Mouse (Mus musculus): Measurements from ENCODE around the gene Rai14. TPM values are rescaled to one million over a fixed set of nuclear protein-coding genes. Genes with fewer than 3 reads are reported as not detected.

Gene Rai14
- polyA plus RNA-seq, 1 experiment from 2014 or later, result 4.3 TPM

GRCm38 (mm10) chr15:10609107-10609506, 105.3 kb downstream of the Rai14 start:
- no peak overlapping the region for H3K9ac ChIP-seq
- H3K36me3 ChIP-seq, result peaks cover 14% of the 10 kb centered on the region
- no peaks in the 10 kb centered on the region for H3K9me3 ChIP-seq (replicated peaks)
- no peak for DNase-seq
- no peak overlapping the region for H3K27ac ChIP-seq
- H3K27me3 ChIP-seq, result no peaks in the 10 kb centered on the region
- no peaks in the 10 kb centered on the region for H3K4me1 ChIP-seq (replicated peaks)
- H3K4me3 ChIP-seq (replicated peaks), result no peak overlapping the region
- WGBS (ENCODE audit: insufficient replicate concordance), result 83% methylated on average over 4 of the region's 4 CpGs
- ATAC-seq (ENCODE audit: low read depth), result no peak
- H3K4me2 ChIP-seq, result no peak overlapping the region

DNA sequence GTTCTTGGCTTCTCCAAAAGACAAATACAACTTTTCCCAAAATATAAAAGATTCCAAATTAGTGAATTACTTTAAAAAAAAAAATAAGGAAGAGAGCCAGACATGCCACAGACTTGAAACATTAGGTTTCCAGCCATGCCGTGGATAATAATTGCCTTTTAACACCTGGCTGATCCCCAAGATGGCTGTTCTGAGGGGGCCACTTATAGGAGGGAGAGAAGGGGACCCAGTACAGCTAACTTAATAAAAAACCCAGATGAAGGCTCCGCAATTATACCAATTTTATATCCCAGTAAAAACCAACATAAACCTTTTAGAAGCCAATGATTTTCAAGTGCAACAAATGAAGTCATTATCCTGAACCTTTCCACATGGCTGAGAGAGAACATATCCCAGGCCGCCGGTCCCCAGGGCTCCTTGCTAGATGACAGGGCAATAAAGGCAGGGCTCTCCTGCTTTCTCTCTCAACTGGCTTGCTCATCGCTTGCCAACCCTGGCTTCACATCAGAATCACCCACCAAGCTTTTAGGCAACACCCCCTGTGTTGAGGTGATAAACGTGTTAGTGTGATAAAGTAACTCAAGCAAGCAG, 105.8 kb downstream of the Rai14 start:
- Histone ChIP-seq H3K36me3 (peaks cover 18% of the 10 kb centered on the region), H3K4me1 (replicated peaks) (no peaks in the 10 kb centered on the region)
- no peak for DNase-seq

GRCm38 (mm10) chr15:10599413-10599812, 115.0 kb downstream of the Rai14 start:
- no peaks in the 10 kb centered on the region for H3K9me3 ChIP-seq (replicated peaks)
- no peak overlapping the region for H3K9ac ChIP-seq
- no peak overlapping the region for H3K4me2 ChIP-seq
- peaks cover 5% of the 10 kb centered on the region; the same call in 1 of the 2 replicates for H3K4me1 ChIP-seq (replicated peaks)
- WGBS (ENCODE audit: insufficient replicate concordance), result 51% methylated on average over 7 of the region's 7 CpGs
- 0 out of 2 replicates have a peak, but pooled peaks cover 4% of the 10 kb centered on the region for H3K36me3 ChIP-seq
- H3K27ac ChIP-seq, result no peak overlapping the region
- no peaks in the 10 kb centered on the region for H3K27me3 ChIP-seq
- ATAC-seq (ENCODE audit: low read depth) (no peak), DNase-seq (no peak)
- H3K4me3 ChIP-seq (replicated peaks), result no peak overlapping the region

More for the DNA sequence above, 105.8 kb downstream of the Rai14 start:
- H3K4me3 ChIP-seq (replicated peaks), result no peak overlapping the region
- H3K27ac ChIP-seq, result no peak overlapping the region
- no peak overlapping the region for H3K9ac ChIP-seq
- H3K27me3 ChIP-seq, result no peaks in the 10 kb centered on the region
- no peak for ATAC-seq (ENCODE audit: low read depth)
- WGBS (ENCODE audit: insufficient replicate concordance), result 61% methylated on average over 6 of the region's 6 CpGs
- no peaks in the 10 kb centered on the region for H3K9me3 ChIP-seq (replicated peaks)
- no peak overlapping the region for H3K4me2 ChIP-seq

GRCm38 (mm10) chr15:10598259-10599225, 115.9 kb downstream of the Rai14 start:
- DNase-seq, result no peak
- no peak overlapping the region for H3K9ac ChIP-seq
- WGBS (ENCODE audit: insufficient replicate concordance), result 74% methylated on average over 16 of the region's 16 CpGs
- H3K4me3 ChIP-seq (replicated peaks), result no peak overlapping the region
- H3K9me3 ChIP-seq (replicated peaks), result no peaks in the 10 kb centered on the region
- H3K27me3 ChIP-seq, result no peaks in the 10 kb centered on the region
- no peaks in the 10 kb centered on the region for H3K36me3 ChIP-seq
- H3K4me2 ChIP-seq, result no peak overlapping the region
- H3K4me1 ChIP-seq (replicated peaks), result peaks cover 5% of the 10 kb centered on the region; the same call in 1 of the 2 replicates
- ATAC-seq (ENCODE audit: low read depth), result no peak
- no peak overlapping the region for H3K27ac ChIP-seq

DNA sequence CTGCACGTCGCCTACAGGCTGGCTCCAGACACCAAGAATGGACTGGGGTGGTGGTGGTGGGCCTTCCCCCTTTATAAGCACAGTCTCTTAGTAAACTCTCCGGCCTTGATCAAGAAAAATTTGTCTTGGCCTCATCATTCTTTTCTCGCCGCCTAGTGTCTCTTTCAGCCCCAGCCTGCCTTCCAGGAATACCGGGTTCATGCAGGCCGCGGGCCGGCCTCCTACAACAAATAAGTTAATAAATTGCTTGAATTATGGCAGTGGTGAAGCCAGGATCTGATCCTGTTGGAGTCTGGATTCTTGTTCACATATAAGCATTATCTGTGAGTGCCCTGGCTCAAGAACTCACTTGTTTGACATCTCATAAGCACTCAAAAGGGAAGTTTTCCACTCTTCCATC, 117.6 kb downstream of the Rai14 start:
- H3K9ac ChIP-seq, result no peak overlapping the region
- no peak overlapping the region for H3K4me2 ChIP-seq
- H3K36me3 ChIP-seq, result no peaks in the 10 kb centered on the region
- H3K4me3 ChIP-seq (replicated peaks), result no peak overlapping the region
- no peak overlapping the region for H3K27ac ChIP-seq
- no peaks in the 10 kb centered on the region for H3K9me3 ChIP-seq (replicated peaks)
- H3K27me3 ChIP-seq, result no peaks in the 10 kb centered on the region
- 77% methylated on average over 9 of the region's 9 CpGs for WGBS (ENCODE audit: insufficient replicate concordance)
- no peak for ATAC-seq (ENCODE audit: low read depth)
- no peak for DNase-seq
- peaks cover 5% of the 10 kb centered on the region; the same call in 1 of the 2 replicates for H3K4me1 ChIP-seq (replicated peaks)

DNA sequence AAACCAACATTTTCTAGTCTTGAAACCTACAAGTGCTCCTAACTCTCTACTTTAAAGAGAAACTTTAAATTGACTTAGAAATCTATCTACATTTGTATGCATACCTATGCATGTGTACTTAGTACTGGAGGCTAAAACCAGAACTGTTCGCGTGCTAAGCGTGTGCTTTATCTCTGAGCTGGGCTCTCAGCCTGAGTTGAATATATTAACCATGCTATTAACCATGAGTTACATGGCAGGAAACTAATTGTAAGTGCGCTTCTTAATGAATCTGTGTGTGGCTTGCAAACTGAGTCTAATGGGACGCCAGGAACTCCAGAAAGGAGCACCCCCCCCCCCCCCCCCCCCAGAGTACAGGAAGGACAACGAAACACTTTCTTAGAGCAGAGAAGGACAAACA, 119.0 kb downstream of the Rai14 start:
- Histone ChIP-seq H3K9ac (no peak overlapping the region), H3K4me3 (replicated peaks) (no peak overlapping the region), H3K9me3 (replicated peaks) (no peaks in the 10 kb centered on the region), H3K27ac (no peak overlapping the region), H3K4me2 (no peak overlapping the region), H3K36me3 (no peaks in the 10 kb centered on the region), H3K4me1 (replicated peaks) (peaks cover 5% of the 10 kb centered on the region; the same call in 1 of the 2 replicates), H3K27me3 (no peaks in the 10 kb centered on the region)
- DNase-seq, result no peak
- WGBS (ENCODE audit: insufficient replicate concordance), result 74% methylated on average over 6 of the region's 6 CpGs
- ATAC-seq (ENCODE audit: low read depth), result no peak

DNA sequence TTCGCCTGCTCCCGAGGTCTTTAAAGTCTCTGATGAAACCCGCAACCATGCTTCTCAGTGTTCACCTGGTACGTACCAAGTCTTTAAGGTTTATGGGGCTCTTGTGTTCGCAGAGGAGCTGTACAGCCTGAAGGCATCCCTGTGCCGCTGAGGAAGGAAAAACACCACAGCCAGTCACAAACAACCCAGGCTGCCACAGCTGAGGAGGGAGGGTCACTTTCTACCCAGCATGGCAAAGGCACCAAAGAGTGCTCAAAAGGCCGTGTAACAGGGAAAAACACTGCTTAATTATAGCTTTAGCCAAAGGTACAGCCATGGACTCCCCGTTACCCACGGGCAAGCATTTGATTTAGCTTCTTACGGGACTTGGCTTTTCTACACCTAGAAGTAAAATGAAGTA, 119.5 kb downstream of the Rai14 start:
- H3K36me3 ChIP-seq, result no peaks in the 10 kb centered on the region
- no peak overlapping the region for H3K4me3 ChIP-seq (replicated peaks)
- WGBS (ENCODE audit: insufficient replicate concordance), result 78% methylated on average over 10 of the region's 10 CpGs

GRCm38 (mm10) chr15:10593094-10593493, 121.3 kb downstream of the Rai14 start:
- no peak for DNase-seq
- H3K27ac ChIP-seq, result no peak overlapping the region
- 68% methylated on average over 6 of the region's 6 CpGs for WGBS (ENCODE audit: insufficient replicate concordance)
- H3K9ac ChIP-seq, result no peak overlapping the region
- no peaks in the 10 kb centered on the region for H3K4me1 ChIP-seq (replicated peaks)
- H3K9me3 ChIP-seq (replicated peaks), result no peaks in the 10 kb centered on the region
- no peak overlapping the region for H3K4me3 ChIP-seq (replicated peaks)
- no peak for ATAC-seq (ENCODE audit: low read depth)
- no peak overlapping the region for H3K4me2 ChIP-seq
- no peaks in the 10 kb centered on the region for H3K27me3 ChIP-seq
- H3K36me3 ChIP-seq, result no peaks in the 10 kb centered on the region

More for the DNA sequence above, 119.5 kb downstream of the Rai14 start:
- Histone ChIP-seq H3K9ac (no peak overlapping the region), H3K27me3 (no peaks in the 10 kb centered on the region), H3K9me3 (replicated peaks) (no peaks in the 10 kb centered on the region), H3K27ac (no peak overlapping the region), H3K4me1 (replicated peaks) (peaks cover 5% of the 10 kb centered on the region; the same call in 1 of the 2 replicates), H3K4me2 (no peak overlapping the region)
- ATAC-seq (ENCODE audit: low read depth) (no peak), DNase-seq (no peak)

DNA sequence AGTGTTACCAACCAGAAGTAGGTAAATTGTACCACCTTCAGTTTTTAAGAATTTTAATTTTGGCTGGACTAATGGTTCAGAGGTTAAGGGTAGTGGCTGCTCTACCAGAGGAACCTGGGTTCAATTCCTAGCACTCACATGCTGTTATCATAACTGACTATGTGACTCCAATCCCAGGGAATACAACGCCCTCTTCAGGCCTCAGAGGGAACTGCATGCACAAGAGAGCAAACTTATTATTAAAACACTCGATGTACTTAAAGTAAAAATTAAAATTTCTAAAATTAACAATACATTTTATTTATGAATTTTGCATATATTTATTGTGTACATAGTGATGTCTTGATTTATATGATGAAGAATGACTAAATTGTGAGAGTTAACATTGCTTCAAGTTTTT, 127.9 kb downstream of the Rai14 start:
- no peaks in the 10 kb centered on the region for H3K27me3 ChIP-seq
- H3K4me1 ChIP-seq (replicated peaks), result no peaks in the 10 kb centered on the region
- H3K27ac ChIP-seq, result no peak overlapping the region
- H3K4me2 ChIP-seq, result no peak overlapping the region
- no peaks in the 10 kb centered on the region for H3K36me3 ChIP-seq
- no peak overlapping the region for H3K9ac ChIP-seq
- 65% methylated on average over 2 of the region's 2 CpGs for WGBS (ENCODE audit: insufficient replicate concordance)
- ATAC-seq (ENCODE audit: low read depth), result no peak
- H3K9me3 ChIP-seq (replicated peaks), result no peaks in the 10 kb centered on the region
- H3K4me3 ChIP-seq (replicated peaks), result no peak overlapping the region
- DNase-seq, result no peak

GRCm38 (mm10) chr15:10584359-10585187, 129.9 kb downstream of the Rai14 start:
- H3K4me2 ChIP-seq, result no peak overlapping the region
- DNase-seq (no peak), ATAC-seq (ENCODE audit: low read depth) (no peak)
- 70% methylated on average over 10 of the region's 10 CpGs for WGBS (ENCODE audit: insufficient replicate concordance)
- H3K9me3 ChIP-seq (replicated peaks), result no peaks in the 10 kb centered on the region
- H3K4me3 ChIP-seq (replicated peaks), result no peak overlapping the region
- H3K27ac ChIP-seq, result no peak overlapping the region
- H3K4me1 ChIP-seq (replicated peaks), result no peaks in the 10 kb centered on the region
- H3K27me3 ChIP-seq, result no peaks in the 10 kb centered on the region
- H3K9ac ChIP-seq, result no peak overlapping the region
- H3K36me3 ChIP-seq, result no peaks in the 10 kb centered on the region

- Histone ChIP-seq H3K27ac (no peak overlapping the region), H3K4me2 (no peak overlapping the region), H3K9ac (no peak overlapping the region), H3K36me3 (no peaks in the 10 kb centered on the region), H3K9me3 (replicated peaks) (no peaks in the 10 kb centered on the region), H3K4me3 (replicated peaks) (no peak overlapping the region), H3K4me1 (replicated peaks) (no peaks in the 10 kb centered on the region), H3K27me3 (no peaks in the 10 kb centered on the region)
- WGBS (ENCODE audit: insufficient replicate concordance), result 50% methylated on average over 8 of the region's 8 CpGs
- ATAC-seq (ENCODE audit: low read depth) (0 out of 2 replicates have a peak, but pooled peaks have one; percentile 53), DNase-seq (peak; percentile 40)
Measured at GRCm38 (mm10) chr15:10583408-10583807, 131.0 kb downstream of the Rai14 start.

Data from liver, embryonic 13.5 days (tissue).